Mouse (Mus musculus): ENCODE results near the gene Rprd1b.

GRCm38 (mm10) chr2:158076690-158077089, 48.4 kb downstream of the Rprd1b start:
- no peak for TF ChIP-seq CTCF (IDR thresholded peaks at IDR 0.05; ENCODE audit: low read depth)
- TF ChIP-seq EP300 (IDR thresholded peaks at IDR 0.05; ENCODE audit: low read depth) = no peak
